Mouse (Mus musculus): ENCODE measurements at regions not wholly inside any gene's neighbourhood (a gene's known extent, or its start where the extent isn't known, plus 50 kb on each side); places are given as distances from the start of the nearest gene placed in this dataset.

- Histone ChIP-seq H3K9ac (ENCODE audit: low read depth, low read length) (no peak overlapping the region), H3K9me3 (ENCODE audit: control insufficient read depth) (no peaks in the 10 kb centered on the region), H3K27me3 (replicated peaks; ENCODE audit: control insufficient read depth, insufficient read depth, low read length) (no peaks in the 10 kb centered on the region), H3K36me3 (ENCODE audit: control insufficient read depth, insufficient read depth) (no peaks in the 10 kb centered on the region), H3K4me3 (ENCODE audit: low read depth, low read length) (no peak overlapping the region), H3K4me2 (replicated peaks; ENCODE audit: low read depth) (no peak overlapping the region), H3K4me1 (replicated peaks; ENCODE audit: control insufficient read depth, insufficient read depth, low read length) (no peaks in the 10 kb centered on the region), H3K27ac (ENCODE audit: low read depth, low read length) (no peak overlapping the region)
- ATAC-seq, result no peak
- no peak for TF ChIP-seq CTCF (IDR thresholded peaks at IDR 0.05; ENCODE audit: low read depth)
Measured at GRCm38 (mm10) chr15:51558215-51558614, 2326.5 kb upstream of the Gm7489 start.

GRCm38 (mm10) chr15:51565543-51565942 is 2319.2 kb upstream of the Gm7489 start:
- TF ChIP-seq CTCF (IDR thresholded peaks at IDR 0.05; ENCODE audit: low read depth), result no peak
- Histone ChIP-seq H3K4me2 (replicated peaks; ENCODE audit: low read depth) (no peak overlapping the region), H3K9ac (ENCODE audit: low read depth, low read length) (no peak overlapping the region), H3K36me3 (ENCODE audit: control insufficient read depth, insufficient read depth) (no peaks in the 10 kb centered on the region), H3K27me3 (replicated peaks; ENCODE audit: control insufficient read depth, insufficient read depth, low read length) (no peaks in the 10 kb centered on the region), H3K9me3 (ENCODE audit: control insufficient read depth) (no peaks in the 10 kb centered on the region), H3K27ac (ENCODE audit: low read depth, low read length) (no peak overlapping the region), H3K4me1 (replicated peaks; ENCODE audit: control insufficient read depth, insufficient read depth, low read length) (no peaks in the 10 kb centered on the region), H3K4me3 (ENCODE audit: low read depth, low read length) (no peak overlapping the region)
- 77% methylated on average over 3 of the region's 3 CpGs for WGBS
- no peak for ATAC-seq

- H3K27me3 ChIP-seq (replicated peaks; ENCODE audit: control insufficient read depth, insufficient read depth, low read length), result no peaks in the 10 kb centered on the region
- no peaks in the 10 kb centered on the region for H3K9me3 ChIP-seq (ENCODE audit: control insufficient read depth)
- H3K36me3 ChIP-seq (ENCODE audit: control insufficient read depth, insufficient read depth), result no peaks in the 10 kb centered on the region
- ATAC-seq, result no peak
- H3K9ac ChIP-seq (ENCODE audit: low read depth, low read length), result no peak overlapping the region
- H3K27ac ChIP-seq (ENCODE audit: low read depth, low read length), result no peak overlapping the region
- no peak overlapping the region for H3K4me2 ChIP-seq (replicated peaks; ENCODE audit: low read depth)
- no peak for TF ChIP-seq CTCF (IDR thresholded peaks at IDR 0.05; ENCODE audit: low read depth)
- no peaks in the 10 kb centered on the region for H3K4me1 ChIP-seq (replicated peaks; ENCODE audit: control insufficient read depth, insufficient read depth, low read length)
- 92% methylated on average over 1 of the region's 1 CpGs for WGBS
- no peak overlapping the region for H3K4me3 ChIP-seq (ENCODE audit: low read depth, low read length)
Measured at GRCm38 (mm10) chr15:51570631-51571030, 2314.1 kb upstream of the Gm7489 start.

- WGBS, result 72% methylated on average over 8 of the region's 8 CpGs
- Histone ChIP-seq H3K27me3 (replicated peaks; ENCODE audit: control insufficient read depth, insufficient read depth, low read length) (no peaks in the 10 kb centered on the region), H3K9me3 (ENCODE audit: control insufficient read depth) (no peaks in the 10 kb centered on the region), H3K4me1 (replicated peaks; ENCODE audit: control insufficient read depth, insufficient read depth, low read length) (no peaks in the 10 kb centered on the region), H3K27ac (ENCODE audit: low read depth, low read length) (no peak overlapping the region), H3K9ac (ENCODE audit: low read depth, low read length) (no peak overlapping the region), H3K4me3 (ENCODE audit: low read depth, low read length) (no peak overlapping the region), H3K4me2 (replicated peaks; ENCODE audit: low read depth) (no peak overlapping the region), H3K36me3 (ENCODE audit: control insufficient read depth, insufficient read depth) (no peaks in the 10 kb centered on the region)
- ATAC-seq, result no peak
- TF ChIP-seq CTCF (IDR thresholded peaks at IDR 0.05; ENCODE audit: low read depth), result no peak
Measured at GRCm38 (mm10) chr15:51574538-51575105, 2310.1 kb upstream of the Gm7489 start.

GRCm38 (mm10) chr15:51583636-51584035 is 2301.1 kb upstream of the Gm7489 start:
- WGBS, result 58% methylated on average over 1 of the region's 1 CpGs

GRCm38 (mm10) chr15:51586146-51586545 is 2298.6 kb upstream of the Gm7489 start:
- 73% methylated on average over 5 of the region's 5 CpGs for WGBS
- no peaks in the 10 kb centered on the region for H3K27me3 ChIP-seq (replicated peaks; ENCODE audit: control insufficient read depth, insufficient read depth, low read length)
- no peak overlapping the region for H3K4me2 ChIP-seq (replicated peaks; ENCODE audit: low read depth)
- no peak overlapping the region for H3K4me3 ChIP-seq (ENCODE audit: low read depth, low read length)
- no peak overlapping the region for H3K27ac ChIP-seq (ENCODE audit: low read depth, low read length)
- no peaks in the 10 kb centered on the region for H3K9me3 ChIP-seq (ENCODE audit: control insufficient read depth)
- no peaks in the 10 kb centered on the region for H3K4me1 ChIP-seq (replicated peaks; ENCODE audit: control insufficient read depth, insufficient read depth, low read length)
- no peak for ATAC-seq
- H3K36me3 ChIP-seq (ENCODE audit: control insufficient read depth, insufficient read depth), result no peaks in the 10 kb centered on the region
- H3K9ac ChIP-seq (ENCODE audit: low read depth, low read length), result no peak overlapping the region
- no peak for TF ChIP-seq CTCF (IDR thresholded peaks at IDR 0.05; ENCODE audit: low read depth)

More at GRCm38 (mm10) chr15:51583636-51584035, 2301.1 kb upstream of the Gm7489 start:
- no peaks in the 10 kb centered on the region for H3K4me1 ChIP-seq (replicated peaks; ENCODE audit: control insufficient read depth, insufficient read depth, low read length)
- ATAC-seq, result no peak
- no peak overlapping the region for H3K4me3 ChIP-seq (ENCODE audit: low read depth, low read length)
- H3K9me3 ChIP-seq (ENCODE audit: control insufficient read depth), result no peaks in the 10 kb centered on the region
- H3K27me3 ChIP-seq (replicated peaks; ENCODE audit: control insufficient read depth, insufficient read depth, low read length), result no peaks in the 10 kb centered on the region
- H3K36me3 ChIP-seq (ENCODE audit: control insufficient read depth, insufficient read depth), result no peaks in the 10 kb centered on the region
- no peak for TF ChIP-seq CTCF (IDR thresholded peaks at IDR 0.05; ENCODE audit: low read depth)
- H3K4me2 ChIP-seq (replicated peaks; ENCODE audit: low read depth), result no peak overlapping the region
- H3K9ac ChIP-seq (ENCODE audit: low read depth, low read length), result no peak overlapping the region
- no peak overlapping the region for H3K27ac ChIP-seq (ENCODE audit: low read depth, low read length)
